Comparison of ENCODE assay signal across 7 mouse cellular contexts in genomic region chr3:141932956-141933355, GRCm38 (mm10).
DNase-seq lines count a peak whose midpoint lies in the region; ATAC-seq and TF ChIP-seq lines count a peak whose summit lies in the region.

No protein-coding gene starts in this region.

- H3K4me1 ChIP-seq in neural tube, embryonic 13.5 days (replicated peaks): peaks cover 55% of the 10 kb centered on the region
- H3K4me1 ChIP-seq in cortical plate, adult 2 months (ENCODE audit: control insufficient read depth, insufficient read depth, low read length): peaks cover 7% of the 10 kb centered on the region
- peaks cover 18% of the 10 kb centered on the region; the same call in 1 of the 2 replicates for H3K4me1 ChIP-seq in midbrain, embryonic 16.5 days (ENCODE audit: control insufficient read depth, insufficient read depth, low read length)
- no peaks in the 10 kb centered on the region for H3K4me1 ChIP-seq in intestine, postnatal 0 days (replicated peaks; ENCODE audit: control insufficient read depth, insufficient read depth, low read length)

- ATAC-seq in neural tube, embryonic 13.5 days (ENCODE audit: low read depth): no peak
- ATAC-seq in midbrain, embryonic 16.5 days: peak; percentile 67
- ATAC-seq in intestine, postnatal 0 days: no peak

- H3K4me3 ChIP-seq in neural tube, embryonic 13.5 days: no peak overlapping the region
- no peak overlapping the region for H3K4me3 ChIP-seq in cortical plate, adult 2 months (ENCODE audit: insufficient read depth, low read length)
- no peak overlapping the region for H3K4me3 ChIP-seq in midbrain, embryonic 16.5 days (ENCODE audit: low read depth, low read length)
- no peak overlapping the region for H3K4me3 ChIP-seq in intestine, postnatal 0 days (ENCODE audit: low read depth, low read length)

- no peak for DNase-seq in neural tube, embryonic 10.5 days (ENCODE audit: extremely low spot score, low spot score)
- DNase-seq in layer of hippocampus, adult 8-10 months (ENCODE audit: low spot score in 2 of 2): peak; percentile 51 to 56
- DNase-seq in spleen, adult 12 weeks (ENCODE audit: low spot score): no peak

- H3K27me3 ChIP-seq in neural tube, embryonic 13.5 days: no peaks in the 10 kb centered on the region
- H3K27me3 ChIP-seq in midbrain, embryonic 16.5 days (ENCODE audit: control insufficient read depth, insufficient read depth, low read depth, low read length): no peaks in the 10 kb centered on the region
- H3K27me3 ChIP-seq in intestine, postnatal 0 days (replicated peaks; ENCODE audit: control insufficient read depth, insufficient read depth, low read length): no peaks in the 10 kb centered on the region

- 45% methylated on average over 3 of the region's 3 CpGs for WGBS in neural tube, embryonic 13.5 days
- WGBS in midbrain, embryonic 16.5 days: 52% methylated on average over 3 of the region's 3 CpGs
- 86% methylated on average over 3 of the region's 3 CpGs for WGBS in intestine, postnatal 0 days

- H3K9ac ChIP-seq in neural tube, embryonic 13.5 days: no peak overlapping the region
- no peak overlapping the region for H3K9ac ChIP-seq in midbrain, embryonic 16.5 days (ENCODE audit: low read depth, low read length)
- H3K9ac ChIP-seq in intestine, postnatal 0 days (ENCODE audit: low read depth, low read length): no peak overlapping the region

- no peak for TF ChIP-seq POLR2A in cortical plate, adult 2 months (IDR thresholded peaks at IDR 0.05; ENCODE audit: extremely low read depth, insufficient read depth, low read length)

- no peak for TF ChIP-seq CTCF in cortical plate, adult 2 months (IDR thresholded peaks at IDR 0.05; ENCODE audit: extremely low read depth, insufficient read depth, low read length)
- no peak for TF ChIP-seq CTCF in intestine, postnatal 0 days (IDR thresholded peaks at IDR 0.05; ENCODE audit: low read depth)

- peak overlapping the region; percentile 46 for H3K27ac ChIP-seq in neural tube, embryonic 13.5 days (replicated peaks)
- H3K27ac ChIP-seq in cortical plate, adult 2 months (ENCODE audit: insufficient read depth, low read length): peak overlapping the region; percentile 84
- peak overlapping the region; percentile 19; the same call in 1 of the 2 replicates for H3K27ac ChIP-seq in midbrain, embryonic 16.5 days (ENCODE audit: low read length)
- no peak overlapping the region for H3K27ac ChIP-seq in intestine, postnatal 0 days (ENCODE audit: low read depth, low read length)

- H3K36me3 ChIP-seq in neural tube, embryonic 13.5 days: no peaks in the 10 kb centered on the region
- no peaks in the 10 kb centered on the region for H3K36me3 ChIP-seq in midbrain, embryonic 16.5 days (ENCODE audit: control insufficient read depth, insufficient read depth, low read length)
- no peaks in the 10 kb centered on the region for H3K36me3 ChIP-seq in intestine, postnatal 0 days (ENCODE audit: control insufficient read depth, insufficient read depth)

- H3K9me3 ChIP-seq in neural tube, embryonic 13.5 days: no peaks in the 10 kb centered on the region
- H3K9me3 ChIP-seq in midbrain, embryonic 16.5 days (replicated peaks; ENCODE audit: control insufficient read depth, low read length, poor library complexity, severe bottlenecking): no peaks in the 10 kb centered on the region
- no peaks in the 10 kb centered on the region for H3K9me3 ChIP-seq in intestine, postnatal 0 days (ENCODE audit: control insufficient read depth)

- no peak overlapping the region for H3K4me2 ChIP-seq in neural tube, embryonic 13.5 days
- no peak overlapping the region for H3K4me2 ChIP-seq in midbrain, embryonic 16.5 days (ENCODE audit: low read length)
- H3K4me2 ChIP-seq in intestine, postnatal 0 days (replicated peaks; ENCODE audit: low read depth): no peak overlapping the region

Comparison
In these comparisons a context has a peak if more than half of its experiments do, and no peak if none do; other contexts are left out.
1. DNase-seq: peak in layer of hippocampus, adult 8-10 months (2 of 2); none in neural tube, embryonic 10.5 days (single experiment) and spleen, adult 12 weeks (single experiment).